Mouse (Mus musculus): ENCODE results near the gene Lss.

DNA sequence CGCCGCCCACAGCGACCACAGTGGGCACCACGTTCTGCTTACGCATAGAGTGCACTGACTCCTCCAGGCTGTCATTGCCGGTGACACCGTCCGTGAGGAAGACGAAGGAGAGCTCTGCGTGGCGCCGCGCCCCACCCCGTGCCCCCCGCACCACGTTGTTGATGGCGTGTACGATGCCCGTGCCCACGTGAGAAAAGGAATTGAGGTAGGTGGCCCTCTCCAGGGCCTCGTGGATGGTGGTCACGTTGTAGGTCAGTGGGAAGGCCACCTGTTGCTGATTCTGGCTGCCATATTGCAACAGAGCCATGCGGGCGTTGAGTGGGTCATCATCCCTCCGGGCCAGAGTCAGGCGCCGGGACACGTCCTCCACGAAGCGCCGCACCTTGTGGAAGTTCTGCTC lies 65.0 kb downstream of the Lss start:
- TF ChIP-seq CTCF (IDR thresholded peaks at IDR 0.05; ENCODE audit: control insufficient read depth, insufficient read depth, insufficient read length) (no peak), MAX (IDR thresholded peaks at IDR 0.05) (no peak), USF1 (IDR thresholded peaks at IDR 0.05; ENCODE audit: low read depth) (no peak), CEBPB (IDR thresholded peaks at IDR 0.05; ENCODE audit: low read depth) (no peak)
